Mouse (Mus musculus) Patski (cell line): Measurements from ENCODE around the gene Mettl21c. TPM values are rescaled to one million over a fixed set of nuclear protein-coding genes. Genes with fewer than 3 reads are reported as not detected.

Experiments used
- ATAC-seq: fragments of 100-300 bp; one replicate; pipeline ENCODE4 v1.8.0; 2021
- CTCF ChIA-PET: fragments of 350-600 bp; sonication (Branson Sonifier 250); formaldehyde crosslinking; loops from one replicate; lab custom pipeline; 2022; ENCODE audit warnings: inconsistent platforms; lab: Charles Lee
- POLR2A ChIA-PET: fragments of 350-600 bp; sonication (Branson Sonifier 250); formaldehyde crosslinking; loops from one replicate; lab custom pipeline; 2022; ENCODE audit warnings: antibody characterized with exemption, inconsistent platforms; lab: Charles Lee
- DNase-seq: peaks from one replicate; pipeline ENCODE4 v3.0.0-alpha.2; 2011; ENCODE audit warnings: low read depth, low spot score
- H3K27me3 ChIP-seq: fragments of 371-371 bp; one replicate; pipeline ENCODE4 v1.5.1; 2021
- CTCF ChIP-seq: fragments of 100-300 bp; IDR thresholded peaks from one replicate; pipeline ENCODE4 v1.5.1; 2021
- in situ Hi-C: fragments of 300-500 bp; cut with MboI; formaldehyde crosslinking; loops from 3 replicates; pipeline ENCODE4 v1.11.1; 2018; ENCODE audit warnings: low pct_unique_long_range_greater_than_20kb, mixed read lengths
- polyA plus RNA-seq: library from polyadenylated mRNA; unstranded; gene quantifications from one replicate; pipeline ENCODE4 v1.2.3, GENCODE M21; 2021

The Mettl21c gene
- polyA plus RNA-seq, 1 experiment from 2014 or later = 0.10 TPM

DNA sequence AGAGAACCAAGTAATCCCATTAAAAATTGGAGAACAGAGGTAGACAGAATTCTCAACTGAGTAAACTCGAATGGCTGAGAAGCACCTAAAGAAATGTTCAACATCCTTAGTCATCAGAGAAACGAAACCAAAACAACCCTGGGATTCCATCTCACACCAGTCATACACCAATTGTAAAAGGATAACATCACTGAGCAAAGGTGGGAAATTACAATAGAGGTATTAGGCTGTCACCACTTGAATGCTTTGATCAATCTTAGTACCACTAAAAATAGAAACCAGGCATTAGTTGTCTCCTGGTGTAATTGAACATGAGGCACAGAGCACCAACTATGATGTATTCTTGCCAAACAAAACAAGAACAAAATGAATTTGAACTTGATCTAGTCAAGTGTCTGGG lies 12.4 kb upstream of the Mettl21c start:
- CTCF ChIA-PET = no interaction called here

DNA sequence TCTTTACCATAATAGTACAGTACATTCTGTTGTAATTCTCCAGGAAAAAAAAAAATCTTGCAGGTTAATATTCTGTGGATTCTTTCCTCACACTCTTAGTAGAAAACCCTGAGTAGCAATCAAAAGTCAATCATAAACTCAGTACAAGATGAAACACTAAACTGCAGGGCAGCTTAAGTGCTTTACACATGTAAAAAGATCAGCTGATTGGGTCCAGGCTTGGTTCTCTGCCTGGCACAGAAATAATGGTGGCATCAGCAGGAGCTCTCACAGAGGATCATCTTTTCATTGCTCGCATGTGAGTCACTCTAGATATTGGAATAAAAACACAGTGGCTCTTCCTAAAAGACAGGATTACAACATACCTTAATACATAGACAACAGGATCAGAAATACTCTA lies 7.8 kb upstream of the Mettl21c start:
- DNase-seq (peak; percentile 47), ATAC-seq (peak; percentile 88)

More for the DNA sequence above, 12.4 kb upstream of the Mettl21c start:
- ATAC-seq (no peak), DNase-seq (no peak)
- POLR2A ChIA-PET = no interaction called here
- no peak for TF ChIP-seq CTCF
- in situ Hi-C loops = no loop called here
- no peaks in the 10 kb centered on the region for H3K27me3 ChIP-seq

DNA sequence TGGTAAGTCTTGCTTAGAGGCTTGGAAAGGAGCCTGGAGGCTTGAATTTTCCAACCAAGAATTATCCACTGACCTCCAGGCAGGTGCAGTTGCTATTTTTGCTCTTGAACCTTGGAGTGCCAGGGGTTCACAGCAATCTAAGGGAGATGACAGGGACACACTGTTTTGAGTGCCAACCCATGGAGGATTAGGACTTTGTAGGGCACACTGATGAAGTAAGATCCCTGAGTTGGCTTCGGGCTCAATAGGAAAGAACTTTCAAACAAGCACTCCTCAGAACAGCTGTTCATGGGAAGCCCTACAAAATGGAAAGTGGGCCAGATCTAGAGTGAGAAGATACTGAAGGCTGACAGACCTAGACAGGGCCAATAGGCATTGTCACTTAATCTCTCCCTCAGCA lies 2.8 kb upstream of the Mettl21c start:
- in situ Hi-C loops = no loop called here
- TF ChIP-seq CTCF = no peak
- POLR2A ChIA-PET = interaction anchor here (0.7 kb wide), 1 partner anchor 27 kb away, joined by 5 read pairs; no protein-coding TSS in a partner anchor
- no peak for ATAC-seq
- no peaks in the 10 kb centered on the region for H3K27me3 ChIP-seq
- CTCF ChIA-PET = interaction anchor here (1.4 kb wide), 1 partner anchor 11 kb away, joined by 3 read pairs; no protein-coding TSS in a partner anchor
- no peak for DNase-seq

More for the DNA sequence above, 7.8 kb upstream of the Mettl21c start:
- in situ Hi-C loops = no loop called here
- POLR2A ChIA-PET = no interaction called here
- no peaks in the 10 kb centered on the region for H3K27me3 ChIP-seq
- no peak for TF ChIP-seq CTCF
- CTCF ChIA-PET = interaction anchor here (1.2 to 3.4 kb wide), 7 partner anchors 8 to 268 kb away, joined by 4 to 14 read pairs (median 6); partner anchors contain the start of gene Mettl21c

DNA sequence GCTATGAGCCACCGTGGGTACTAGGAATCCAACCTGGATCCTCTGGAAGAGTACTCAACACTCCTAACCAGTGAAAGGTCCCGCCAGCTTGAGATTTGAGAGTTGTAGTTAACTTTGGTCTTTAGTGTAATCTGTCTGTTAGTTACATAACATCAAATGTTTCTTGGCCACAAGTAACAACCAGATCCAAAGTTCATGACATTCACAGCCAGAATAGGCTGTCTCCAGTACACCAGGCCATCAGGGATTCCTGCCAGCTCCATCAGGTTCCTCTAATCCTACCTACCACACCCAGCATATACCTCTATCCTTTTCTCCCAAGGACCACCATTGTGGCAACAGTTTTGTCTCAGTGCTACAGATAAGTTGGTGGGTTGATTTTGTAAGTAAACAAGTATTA lies 4.3 kb downstream of the Mettl21c start:
- CTCF ChIA-PET = interaction anchor here (1.2 to 3.1 kb wide), 3 partner anchors 11 to 26 kb away, joined by 3 to 9 read pairs (median 4); no protein-coding TSS in a partner anchor
- H3K27me3 ChIP-seq = no peaks in the 10 kb centered on the region
- no peak for TF ChIP-seq CTCF
- POLR2A ChIA-PET = no interaction called here
- ATAC-seq (no peak), DNase-seq (no peak)
- in situ Hi-C loops = no loop called here

DNA sequence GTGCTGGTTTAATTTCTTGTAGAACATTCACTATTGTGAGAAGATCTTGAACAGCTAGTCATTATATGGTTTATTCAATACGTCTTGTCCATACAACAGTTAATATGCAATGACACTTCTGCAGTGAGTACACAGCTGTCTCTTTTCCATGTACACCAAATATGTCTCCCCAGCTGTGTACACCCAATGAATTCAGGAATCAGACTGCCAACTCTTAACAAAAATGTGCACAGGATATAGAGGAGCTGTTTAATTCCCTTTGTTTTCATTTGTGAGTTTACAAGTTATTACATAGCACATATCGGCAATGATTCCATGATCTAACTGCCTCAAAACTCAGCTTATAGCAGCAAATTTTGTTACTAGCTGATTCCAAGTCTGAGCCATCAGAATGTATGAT lies 15.3 kb downstream of the Mettl21c start:
- H3K27me3 ChIP-seq = no peaks in the 10 kb centered on the region
- ChIA-PET CTCF (interaction anchor here (1.3 to 2.8 kb wide), 3 partner anchors 9 to 33 kb away, joined by 3 to 11 read pairs (median 3); no protein-coding TSS in a partner anchor), POLR2A (interaction anchor here (1.2 kb wide), 1 partner anchor 10 kb away, joined by 3 read pairs; no protein-coding TSS in a partner anchor)
- no peak for TF ChIP-seq CTCF
- DNase-seq = no peak
- no peak for ATAC-seq
- in situ Hi-C loops = no loop called here

DNA sequence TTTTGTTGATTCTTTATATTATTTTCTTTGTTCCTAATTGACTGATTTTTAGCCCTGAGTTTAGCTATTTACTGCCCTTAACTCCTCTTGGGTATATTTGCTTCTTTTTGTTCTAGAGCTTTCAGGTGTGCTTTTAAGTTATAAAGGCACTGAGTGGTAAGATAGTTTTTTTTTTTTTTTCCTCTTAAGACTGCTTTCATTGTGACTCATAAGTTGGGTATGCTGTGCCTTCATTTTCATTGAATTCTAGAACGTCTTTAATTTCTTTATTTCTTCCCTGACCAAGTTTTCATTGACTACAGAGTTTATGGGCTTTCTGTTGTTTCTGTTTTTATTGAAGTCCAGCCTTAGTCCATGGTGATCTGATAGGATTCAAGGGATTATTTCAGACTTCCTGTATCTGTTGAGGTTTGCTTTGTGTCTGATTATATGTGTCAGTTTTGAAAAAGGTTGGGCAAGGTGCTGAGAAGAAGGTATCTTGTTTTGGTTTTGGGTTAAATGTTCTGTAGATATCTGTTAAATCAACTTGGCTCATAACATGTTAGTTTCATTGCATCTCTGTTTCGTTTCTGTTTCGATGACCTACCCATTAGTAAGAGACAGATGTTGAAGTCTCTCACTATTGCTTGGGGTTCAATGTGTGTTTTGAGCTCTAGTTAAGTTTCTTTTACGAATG lies 22.8 kb downstream of the Mettl21c start:
- no peak for DNase-seq
- in situ Hi-C loops = no loop called here
- no peak for TF ChIP-seq CTCF
- ChIA-PET POLR2A (no interaction called here), CTCF (no interaction called here)
- no peaks in the 10 kb centered on the region for H3K27me3 ChIP-seq
- ATAC-seq = no peak

DNA sequence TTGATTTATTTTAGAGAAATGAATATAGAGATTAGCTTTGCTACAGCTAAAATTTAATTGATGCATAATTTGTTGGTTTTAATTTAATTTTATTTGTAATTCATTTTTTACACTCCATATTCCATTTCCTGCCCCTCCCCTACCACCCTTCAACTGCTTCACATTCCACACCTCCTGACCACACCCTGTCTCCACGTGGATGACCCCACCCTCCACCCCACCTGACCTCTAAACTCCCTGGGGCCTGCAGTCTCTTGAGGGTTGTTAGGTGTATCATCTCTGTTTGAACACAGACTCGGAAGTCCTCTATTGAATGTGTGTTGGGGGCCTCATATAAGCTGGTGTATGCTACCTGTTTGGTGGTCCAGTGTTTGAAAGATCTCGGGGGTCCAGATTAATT lies 48.7 kb downstream of the Mettl21c start:
- H3K27me3 ChIP-seq = no peaks in the 10 kb centered on the region
- in situ Hi-C loops = no loop called here
- CTCF ChIA-PET = interaction anchor here (1.0 kb wide), 1 partner anchor 11 kb away, joined by 4 read pairs; no protein-coding TSS in a partner anchor
- no peak for ATAC-seq
- POLR2A ChIA-PET = no interaction called here
- TF ChIP-seq CTCF = no peak
- DNase-seq = no peak

DNA sequence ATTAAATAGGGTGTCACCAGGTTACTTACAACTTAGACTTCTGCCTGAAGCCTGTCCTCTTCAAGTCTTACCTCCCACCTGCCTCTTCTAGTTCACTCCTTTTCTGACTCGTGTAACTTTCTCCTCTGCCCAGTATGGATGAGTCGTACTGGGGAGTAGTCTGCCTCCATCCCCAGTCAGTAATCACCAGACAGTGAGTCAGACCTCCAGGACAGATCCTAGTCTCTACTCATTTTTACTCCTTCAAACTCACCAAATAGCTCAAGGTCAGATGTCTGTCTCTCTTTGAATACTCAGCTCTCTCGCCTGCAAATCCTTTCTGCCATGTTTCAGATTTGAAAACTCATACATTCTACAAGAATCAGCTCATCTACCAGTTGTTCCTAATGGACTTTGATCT lies 50.5 kb downstream of the Mettl21c start:
- in situ Hi-C loops = no loop called here
- ChIA-PET POLR2A (interaction anchor here (0.8 kb wide), 1 partner anchor 16 kb away, joined by 3 read pairs; no protein-coding TSS in a partner anchor), CTCF (interaction anchor here (1.5 to 1.9 kb wide), 2 partner anchors 10 to 16 kb away, joined by 3 to 5 read pairs; no protein-coding TSS in a partner anchor)
- DNase-seq (peak; percentile 64), ATAC-seq (peak; percentile 60)
- TF ChIP-seq CTCF = no peak
- no peaks in the 10 kb centered on the region for H3K27me3 ChIP-seq

DNA sequence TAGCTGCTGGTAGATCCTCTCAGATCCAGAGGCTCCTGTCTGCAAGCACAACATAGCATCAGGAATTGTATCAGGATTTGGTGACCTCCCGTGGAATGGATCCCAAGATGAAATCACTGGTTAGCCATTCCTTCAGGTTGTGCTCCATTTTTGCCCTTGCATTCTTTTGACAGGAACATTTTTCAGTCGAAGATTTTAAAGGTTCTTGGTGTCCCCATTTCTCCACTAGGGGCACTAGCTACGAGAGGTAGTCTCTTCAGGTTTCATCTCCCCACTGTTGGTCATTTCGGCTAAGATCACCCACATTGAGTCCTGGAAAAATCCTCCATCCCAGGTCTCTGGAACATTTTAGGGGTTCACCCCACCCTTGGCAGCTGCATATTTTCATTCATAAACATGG lies 53.1 kb downstream of the Mettl21c start:
- H3K27me3 ChIP-seq = no peaks in the 10 kb centered on the region
- ChIA-PET POLR2A (interaction anchor here (1.0 kb wide), 1 partner anchor 13 kb away, joined by 3 read pairs; no protein-coding TSS in a partner anchor), CTCF (interaction anchor here (1.5 to 1.7 kb wide), 2 partner anchors 13 to 27 kb away, joined by 5 to 6 read pairs; no protein-coding TSS in a partner anchor)
- DNase-seq = no peak
- ATAC-seq = no peak
- peak; percentile 38 for TF ChIP-seq CTCF
- in situ Hi-C loops = no loop called here

DNA sequence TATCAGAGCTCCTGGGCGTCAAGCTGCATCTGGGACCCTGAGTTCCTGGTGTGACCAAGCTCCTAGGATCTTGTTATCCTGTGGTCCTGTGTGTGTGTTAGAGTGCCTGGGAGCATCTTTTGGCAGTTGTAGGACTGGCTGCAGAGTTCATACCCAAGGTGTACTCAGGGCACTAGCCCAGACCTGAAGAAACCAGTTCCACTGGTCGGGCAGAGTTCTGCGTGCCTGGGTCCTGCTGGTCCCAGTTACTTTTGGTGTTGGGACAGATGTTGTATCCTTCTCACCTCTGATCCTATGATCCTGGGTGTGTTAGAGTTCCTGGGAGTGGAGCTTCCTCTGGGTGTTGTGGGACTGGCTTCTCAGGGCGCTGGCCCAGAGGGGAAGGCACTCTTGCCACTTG lies 55.5 kb downstream of the Mettl21c start:
- TF ChIP-seq CTCF = no peak
- CTCF ChIA-PET = no interaction called here
- POLR2A ChIA-PET = no interaction called here
- no peaks in the 10 kb centered on the region for H3K27me3 ChIP-seq
- in situ Hi-C loops = no loop called here
- DNase-seq = no peak
- no peak for ATAC-seq

Other genes with a start within 250 kb of the Mettl21c start
- 100 TPM for gene Uxs1, start 192.2 kb downstream of the Mettl21c start, polyA plus RNA-seq
- 45.7 TPM for gene Tpp2, start 86.4 kb downstream of the Mettl21c start, polyA plus RNA-seq
- gene Gm8251, start 41.9 kb upstream of the Mettl21c start, polyA plus RNA-seq = 0.01 TPM
- 22.7 TPM for gene Tex30, start 82.4 kb upstream of the Mettl21c start, polyA plus RNA-seq
- 44.0 TPM for gene Kdelc1, start 98.8 kb upstream of the Mettl21c start, polyA plus RNA-seq
- 42.3 TPM for gene Bivm, start 98.9 kb upstream of the Mettl21c start, polyA plus RNA-seq
- gene Ercc5, start 127.7 kb upstream of the Mettl21c start, polyA plus RNA-seq = 14.7 TPM
- not detected for gene Mettl21e, start 198.9 kb upstream of the Mettl21c start, polyA plus RNA-seq